Mouse (Mus musculus) spleen, embryonic (tissue): ENCODE data around the gene Tjp1.

Experiments
- CTCF ChIA-PET: fragments of 350-600 bp; sonication (Branson Sonifier 250); formaldehyde crosslinking; loops from one replicate; lab custom pipeline; 2022; lab: Charles Lee

Tjp1 gene

GRCm38 (mm10) chr7:65489195-65489594 is 38.4 kb downstream of the Tjp1 start:
- CTCF ChIA-PET = no interaction called here

- CTCF ChIA-PET = no interaction called here
Measured at GRCm38 (mm10) chr7:65486259-65486681, 41.3 kb downstream of the Tjp1 start.

GRCm38 (mm10) chr7:65484170-65484778 is 43.3 kb downstream of the Tjp1 start:
- CTCF ChIA-PET = no interaction called here

GRCm38 (mm10) chr7:65482216-65482615 is 45.4 kb downstream of the Tjp1 start:
- CTCF ChIA-PET = no interaction called here

GRCm38 (mm10) chr7:65472048-65472447 is 55.5 kb downstream of the Tjp1 start:
- CTCF ChIA-PET = no interaction called here

GRCm38 (mm10) chr7:65471406-65471805 is 56.2 kb downstream of the Tjp1 start:
- CTCF ChIA-PET = no interaction called here

GRCm38 (mm10) chr7:65470214-65470613 is 57.4 kb downstream of the Tjp1 start:
- CTCF ChIA-PET = no interaction called here

- CTCF ChIA-PET = no interaction called here
Measured at GRCm38 (mm10) chr7:65469666-65470065, 57.9 kb downstream of the Tjp1 start.

GRCm38 (mm10) chr7:65468191-65468590 is 59.4 kb downstream of the Tjp1 start:
- CTCF ChIA-PET = no interaction called here

GRCm38 (mm10) chr7:65467306-65468021 is 60.1 kb downstream of the Tjp1 start:
- CTCF ChIA-PET = no interaction called here

- CTCF ChIA-PET = no interaction called here
Measured at GRCm38 (mm10) chr7:65466137-65466536, 61.4 kb downstream of the Tjp1 start.

- CTCF ChIA-PET = no interaction called here
Measured at GRCm38 (mm10) chr7:65464518-65465037, 63.0 kb downstream of the Tjp1 start.

- CTCF ChIA-PET = no interaction called here
Measured at GRCm38 (mm10) chr7:65463438-65463837, 64.1 kb downstream of the Tjp1 start.

GRCm38 (mm10) chr7:65461412-65461811 is 66.2 kb downstream of the Tjp1 start:
- CTCF ChIA-PET = no interaction called here

- CTCF ChIA-PET = no interaction called here
Measured at GRCm38 (mm10) chr7:65460196-65460595, 67.4 kb downstream of the Tjp1 start.

- CTCF ChIA-PET = no interaction called here
Measured at GRCm38 (mm10) chr7:65456031-65456430, 71.5 kb downstream of the Tjp1 start.

GRCm38 (mm10) chr7:65455208-65455607 is 72.4 kb downstream of the Tjp1 start:
- CTCF ChIA-PET = no interaction called here

GRCm38 (mm10) chr7:65454269-65454668 is 73.3 kb downstream of the Tjp1 start:
- CTCF ChIA-PET = no interaction called here

GRCm38 (mm10) chr7:65452246-65452645 is 75.3 kb downstream of the Tjp1 start:
- CTCF ChIA-PET = no interaction called here

- CTCF ChIA-PET = no interaction called here
Measured at GRCm38 (mm10) chr7:65450158-65450557, 77.4 kb downstream of the Tjp1 start.

- CTCF ChIA-PET = no interaction called here
Measured at GRCm38 (mm10) chr7:65441505-65441904, 86.1 kb downstream of the Tjp1 start.

- CTCF ChIA-PET = no interaction called here
Measured at GRCm38 (mm10) chr7:65439518-65439917, 88.1 kb downstream of the Tjp1 start.

- CTCF ChIA-PET = no interaction called here
Measured at GRCm38 (mm10) chr7:65438146-65438545, 89.4 kb downstream of the Tjp1 start.
